Mouse (Mus musculus) left cerebral cortex, postnatal 25 days (tissue): ENCODE data around the gene Adcy9. TPM values are rescaled to one million over a fixed set of nuclear protein-coding genes. Genes with fewer than 3 reads are reported as not detected.
"Not testable (repeated sequence)": the region's sequence is repeated elsewhere in the genome, so short reads cannot be mapped to it uniquely, and the experiment has no call there.

Experiments
- DNase-seq, 2 experiments: peaks; one replicate each; pipeline ENCODE4 v3.0.0; 2022; ENCODE audit warnings: low spot score in 2 of 2, mixed read lengths in 1 of 2
- intact Hi-C: fragments of 180-260 bp; cut with DNase I; formaldehyde crosslinking; loops from one replicate; pipeline ENCODE4 v1.15.1; 2025
- total RNA-seq, 2 experiments: library from RNA; stranded (reverse); gene quantifications; 2 replicates each; pipeline ENCODE4 v1.2.3; 2021

Gene Adcy9
- total RNA-seq, 2 experiments from 2014 or later: 66.7 to 67.7 TPM

DNA sequence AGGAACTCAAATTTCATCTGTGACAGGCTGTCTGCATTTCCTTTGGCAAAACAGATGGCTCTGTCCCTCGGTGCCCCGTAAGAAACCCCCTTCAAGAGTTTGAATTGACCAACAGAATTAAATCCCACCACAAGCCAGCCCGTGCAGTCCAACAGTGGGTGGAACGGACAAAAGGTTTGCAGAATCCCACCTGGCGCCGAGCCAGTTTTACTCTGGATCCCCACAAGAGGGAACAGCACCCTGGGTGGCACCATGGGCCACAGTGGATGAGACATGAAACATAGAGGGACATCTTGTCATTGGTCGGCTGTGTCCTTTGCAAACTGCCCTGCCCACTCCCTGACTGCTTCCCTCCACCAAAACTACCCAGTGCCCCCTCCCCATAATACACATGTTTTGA, 133.7 kb downstream of the Adcy9 start:
- intact Hi-C loops: no loop called here
- no peak for DNase-seq

DNA sequence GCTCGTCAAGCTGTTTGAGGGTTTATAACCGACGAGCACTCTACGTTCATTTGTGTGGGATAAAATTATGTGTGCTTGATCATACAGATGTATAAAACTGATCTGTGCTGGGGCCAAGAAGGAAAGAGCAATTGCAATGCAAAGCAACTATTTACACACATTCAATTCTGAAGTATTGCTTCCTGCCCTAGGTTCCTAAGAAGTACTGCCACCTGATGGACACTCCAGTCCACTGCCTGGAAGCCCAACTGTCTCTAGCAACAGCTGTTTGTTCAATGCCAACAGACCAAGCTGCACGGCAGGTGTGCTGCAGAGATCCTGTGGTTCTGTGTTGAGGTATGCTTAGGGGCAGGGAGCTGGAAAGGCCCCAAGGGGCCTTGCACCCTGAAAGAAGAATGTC, 135.0 kb downstream of the Adcy9 start:
- no peak for DNase-seq
- intact Hi-C loops: no loop called here

DNA sequence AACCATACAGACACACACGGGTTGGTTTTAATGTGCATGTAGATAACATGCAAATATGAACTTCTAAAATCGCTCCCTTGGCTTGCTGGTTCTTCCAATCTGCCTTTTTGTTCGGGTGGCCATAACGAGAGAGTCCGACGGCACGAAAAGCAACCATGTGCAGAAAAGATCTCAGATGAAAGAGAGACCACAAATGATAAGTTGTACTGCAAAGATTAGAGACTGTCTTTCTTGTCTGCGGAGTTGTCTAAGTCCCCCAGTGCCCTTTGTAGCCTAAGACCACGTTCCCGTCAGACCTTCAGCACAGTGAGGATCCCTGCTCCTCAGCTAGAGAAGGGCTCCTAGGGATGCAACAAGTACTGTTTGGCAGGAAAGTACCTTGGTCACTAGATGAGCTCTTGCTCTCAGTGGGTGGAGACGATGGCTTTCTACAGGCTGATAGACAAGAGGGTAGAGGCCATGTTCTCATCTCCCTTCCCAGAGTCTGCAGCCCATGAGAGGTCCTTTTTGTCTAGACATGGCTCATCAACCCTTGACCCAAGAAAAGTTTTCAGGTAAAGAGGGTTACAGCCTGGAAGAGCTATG, 136.9 kb downstream of the Adcy9 start:
- intact Hi-C loops: no loop called here
- no peak for DNase-seq

DNA sequence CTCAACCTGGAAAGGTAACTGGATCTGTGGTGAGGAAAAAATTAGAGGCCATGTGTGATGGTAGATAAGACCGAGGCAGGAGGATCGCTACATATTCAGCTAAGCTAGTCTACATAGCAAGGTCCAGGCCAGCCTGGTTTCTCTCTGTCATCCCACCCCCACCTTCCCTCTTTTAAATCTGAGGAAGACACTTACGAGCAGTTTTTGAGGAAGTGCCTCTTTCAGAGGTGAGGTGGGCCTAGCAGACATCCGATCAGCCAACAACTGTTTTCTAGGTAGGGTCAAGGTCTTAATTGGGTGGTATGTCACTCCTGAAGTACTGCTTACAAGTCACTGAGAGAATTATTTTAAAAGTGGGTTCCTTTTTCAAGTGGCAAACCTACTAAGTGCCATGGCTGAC, 138.8 kb downstream of the Adcy9 start:
- intact Hi-C loops: no loop called here
- no peak for DNase-seq

DNA sequence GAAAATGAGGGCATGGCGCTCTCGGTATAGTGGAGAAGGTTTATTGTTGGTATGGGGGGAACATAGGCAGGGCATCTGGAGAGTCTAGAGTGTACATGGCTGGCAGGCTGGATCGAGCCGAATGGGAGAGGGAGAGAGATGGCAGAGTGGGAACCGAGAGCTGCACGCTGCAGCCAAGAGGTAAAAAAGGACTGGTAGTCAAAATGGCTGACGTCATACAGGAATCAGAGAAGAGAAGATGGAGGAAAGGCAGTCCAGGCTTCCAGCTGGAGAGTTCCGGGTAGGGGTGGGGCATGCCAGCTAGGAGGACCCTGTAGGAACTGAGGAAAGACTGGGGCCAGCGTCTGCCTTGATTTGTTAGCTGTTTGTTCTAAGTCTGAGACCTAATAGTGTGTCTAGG, 139.3 kb downstream of the Adcy9 start:
- peak in 1 of 2 experiments; percentile 45 for DNase-seq
- intact Hi-C loops: no loop called here

DNA sequence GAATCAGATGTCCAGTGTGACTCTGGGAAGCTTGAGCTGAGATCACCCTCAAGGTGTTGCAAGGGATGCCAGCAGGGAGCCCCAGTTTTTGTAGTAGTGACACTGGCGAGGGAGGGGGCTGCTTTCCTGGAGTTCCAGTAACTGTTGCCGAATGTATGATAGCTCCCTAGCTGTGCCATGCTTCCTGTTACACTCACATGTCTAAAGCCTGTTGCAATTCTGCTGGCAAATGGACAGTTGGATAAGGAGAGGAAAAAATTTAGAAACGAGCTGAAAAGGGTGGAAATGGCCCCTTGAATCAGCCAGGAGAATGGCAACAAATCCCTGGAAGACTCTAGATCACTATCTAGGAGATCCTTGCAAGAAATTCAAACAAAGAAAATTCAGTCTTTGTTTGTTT, 140.7 kb downstream of the Adcy9 start:
- DNase-seq: no peak
- intact Hi-C loops: no loop called here

DNA sequence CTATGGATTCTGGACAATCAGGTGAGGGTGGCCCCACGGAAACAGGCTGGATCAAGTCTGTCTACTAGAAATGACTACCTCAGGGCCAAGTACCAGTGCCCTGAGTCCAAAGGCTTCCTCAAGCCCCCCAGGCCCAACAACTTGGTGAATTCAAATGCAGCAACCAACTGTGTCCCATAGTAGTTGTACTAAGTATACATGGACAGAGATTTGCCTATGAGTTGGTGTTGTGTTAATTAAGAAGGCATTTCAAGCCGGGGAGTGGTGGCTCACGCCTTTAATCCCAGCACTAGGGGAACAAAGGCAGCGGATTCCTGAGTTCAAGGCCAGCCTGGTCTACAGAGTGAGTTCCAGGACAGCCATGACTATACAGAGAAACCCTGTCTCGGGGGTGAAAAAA, 143.7 kb downstream of the Adcy9 start:
- intact Hi-C loops: no loop called here
- DNase-seq: no peak

DNA sequence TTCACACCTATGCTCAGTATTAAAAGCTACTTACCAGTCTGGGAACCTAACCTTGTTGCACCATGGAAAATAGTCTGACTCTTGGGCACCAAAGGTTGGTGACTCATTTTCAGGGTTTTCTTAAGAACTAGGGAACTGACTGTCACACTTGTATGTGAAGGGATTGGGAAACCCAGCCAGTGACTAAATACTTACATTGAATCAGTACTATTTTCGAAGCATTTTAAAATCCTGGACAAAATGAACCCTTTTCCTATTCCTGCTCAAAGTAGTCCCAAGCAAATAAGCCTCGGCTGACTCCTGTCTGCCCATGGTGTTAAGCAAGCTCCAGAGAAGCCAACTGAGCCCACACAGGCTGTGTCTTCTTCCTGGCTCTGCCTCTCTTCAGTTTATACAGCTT, 144.1 kb downstream of the Adcy9 start:
- intact Hi-C loops: no loop called here
- peak in 1 of 2 experiments; percentile 33 for DNase-seq

DNA sequence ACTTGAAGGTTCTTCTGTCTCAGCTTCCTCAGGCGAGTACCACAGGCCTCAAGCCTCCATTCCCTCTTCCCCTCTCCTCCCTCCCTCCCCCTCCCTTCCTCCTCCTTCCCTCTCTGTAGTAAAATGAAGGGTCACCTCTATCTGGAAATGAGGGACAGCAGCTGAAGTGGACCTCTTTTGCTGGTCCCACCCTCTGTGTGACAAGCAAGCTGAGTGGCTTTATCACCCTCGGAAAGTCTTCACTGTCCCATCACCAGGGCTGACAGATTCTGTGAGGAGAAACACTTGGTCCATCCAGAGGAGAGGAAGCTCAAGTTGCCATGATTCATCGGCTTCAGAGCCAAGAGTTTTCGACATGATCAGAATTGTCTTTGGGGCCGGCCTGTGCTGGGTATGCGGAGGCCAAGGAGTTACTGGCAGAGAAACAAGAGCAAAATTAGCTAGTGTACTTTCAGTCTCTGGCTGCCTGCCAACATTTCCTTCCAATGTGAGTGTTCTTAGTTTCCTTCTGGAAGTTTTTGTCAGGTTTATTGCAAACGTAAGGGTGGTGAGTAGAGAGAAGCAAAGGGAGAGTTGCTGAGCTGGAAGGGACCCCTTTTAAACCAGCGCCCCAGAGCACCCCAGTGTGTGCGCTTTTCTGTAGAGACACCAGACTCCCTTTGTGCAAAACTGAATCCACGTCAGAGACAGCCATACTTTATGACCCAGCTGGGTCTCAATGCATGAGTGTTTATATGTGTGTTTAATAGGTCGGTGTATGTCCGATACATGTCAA, 146.4 kb downstream of the Adcy9 start:
- intact Hi-C loops: no loop called here

DNA sequence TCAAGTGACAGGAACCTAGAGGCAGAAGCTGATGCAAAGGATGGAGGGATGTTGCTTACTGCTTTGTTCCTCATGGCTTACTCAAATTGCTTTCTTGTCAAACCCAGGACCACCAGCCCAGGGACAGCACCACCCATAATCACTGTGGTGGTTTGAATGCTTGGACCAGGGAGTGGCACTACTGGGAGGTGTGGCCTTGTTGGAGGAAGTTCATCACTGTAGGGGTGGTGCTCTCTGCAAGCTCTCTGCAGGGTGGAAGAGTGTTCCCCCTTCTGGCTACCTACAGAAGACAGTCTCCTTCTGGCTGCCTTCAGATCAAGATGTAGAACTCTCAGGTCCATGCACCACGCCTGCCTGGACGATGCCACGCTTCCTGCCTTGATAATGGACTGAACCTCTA, 148.0 kb downstream of the Adcy9 start:
- DNase-seq: no peak
- intact Hi-C loops: no loop called here

More for the DNA sequence above, 146.4 kb downstream of the Adcy9 start:
- peak; percentile 75 to 90 for DNase-seq

DNA sequence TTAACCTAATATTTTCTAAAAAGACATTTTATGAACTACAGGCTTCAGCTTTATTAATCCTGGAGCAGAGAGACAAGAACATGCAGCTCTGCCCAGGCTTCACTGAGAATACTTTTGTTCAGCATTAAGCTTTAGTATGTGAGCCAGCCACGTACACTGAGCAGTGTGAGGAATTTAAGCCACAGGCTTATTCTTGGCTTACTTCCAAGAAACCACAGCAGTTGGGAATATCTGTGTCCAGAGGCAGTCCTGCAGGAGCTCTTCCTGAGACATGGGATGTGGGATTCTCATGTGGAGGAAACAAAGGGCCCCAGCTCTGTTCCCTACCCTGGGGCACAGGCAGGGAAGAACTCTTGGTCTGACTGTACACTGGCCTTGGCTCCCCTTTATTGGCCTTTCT, 149.4 kb downstream of the Adcy9 start:
- DNase-seq: no peak
- intact Hi-C loops: no loop called here

DNA sequence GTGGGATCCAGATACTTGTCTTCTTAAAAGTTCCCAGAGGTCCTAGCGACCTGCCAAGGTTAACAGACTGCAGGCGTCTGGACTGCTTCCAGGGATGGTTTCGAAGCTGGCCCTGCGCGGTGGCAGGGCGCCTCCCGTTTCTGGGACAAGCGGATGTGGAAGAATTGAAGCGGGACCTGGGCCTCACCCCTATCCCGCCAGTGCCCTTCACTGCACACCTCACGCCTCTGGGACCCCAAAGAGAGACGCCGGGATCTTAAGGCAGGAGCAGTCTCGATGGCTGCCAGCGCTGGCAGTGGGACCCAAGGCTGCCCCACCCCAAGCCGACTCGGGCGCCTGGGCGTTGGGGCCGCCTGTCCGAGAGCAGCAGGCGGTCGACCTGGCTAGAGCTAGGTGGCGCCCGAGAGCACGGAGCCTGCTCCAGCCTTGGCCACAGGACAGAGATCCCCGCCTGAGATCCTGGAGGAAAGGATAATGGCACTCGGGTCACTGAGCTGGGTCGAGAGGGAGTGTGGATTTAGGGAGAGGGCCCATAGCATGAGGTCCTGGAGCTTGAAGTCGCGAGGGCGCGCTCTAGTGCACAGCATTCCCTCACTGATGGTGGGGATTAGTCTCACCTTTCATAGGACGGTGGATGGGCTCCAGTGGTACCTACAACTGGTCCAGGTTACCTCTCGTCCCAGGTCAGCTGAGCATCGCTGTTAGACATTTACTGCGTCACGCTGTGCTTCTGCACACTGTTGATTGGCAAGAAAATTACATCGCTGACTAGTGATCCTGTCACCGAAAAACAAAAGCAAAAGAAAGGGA, 152.2 kb downstream of the Adcy9 start:
- intact Hi-C loops: no loop called here

DNA sequence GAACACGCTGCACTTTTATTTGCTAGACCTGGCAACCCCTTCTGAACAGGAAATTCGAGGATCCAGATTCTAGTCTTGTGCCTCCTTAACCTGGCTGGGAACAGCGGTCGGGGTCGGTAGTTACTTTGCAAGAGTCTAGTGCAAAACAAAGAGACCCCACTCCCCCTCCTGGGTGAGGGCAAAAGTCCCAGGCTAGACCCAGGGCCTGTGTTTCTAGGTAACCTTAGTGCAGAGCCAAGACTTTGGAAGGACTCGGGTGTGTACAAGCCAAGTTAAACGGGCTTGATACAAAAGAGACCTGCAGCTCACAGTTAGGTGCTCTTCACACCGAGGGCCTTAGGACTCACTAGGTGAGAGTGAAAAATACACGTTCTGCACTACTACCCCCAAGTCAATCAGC, 152.8 kb downstream of the Adcy9 start:
- intact Hi-C loops: no loop called here
- DNase-seq: no peak

More for the DNA sequence above, 152.2 kb downstream of the Adcy9 start:
- peak; percentile 55 to 67 for DNase-seq

DNA sequence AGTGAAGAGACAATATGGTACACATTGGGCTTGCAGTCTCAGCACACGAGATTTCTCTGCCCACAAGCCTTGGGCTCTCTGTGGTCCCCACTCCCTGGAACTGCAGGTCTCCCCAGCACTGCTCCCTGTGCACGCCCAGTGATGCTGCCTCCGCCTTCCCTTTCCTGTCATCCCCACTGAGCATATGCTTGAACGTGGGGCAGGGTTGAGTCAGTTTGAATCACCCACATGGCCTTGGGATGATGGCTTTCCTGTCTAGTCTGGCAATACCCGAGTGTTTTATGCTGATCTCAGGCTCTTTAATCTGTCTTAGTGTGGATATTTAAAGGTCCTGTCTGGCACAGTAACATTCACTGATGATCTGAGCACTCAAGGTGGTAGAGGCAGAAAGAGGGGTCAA, 154.9 kb downstream of the Adcy9 start:
- DNase-seq: no peak
- intact Hi-C loops: no loop called here

DNA sequence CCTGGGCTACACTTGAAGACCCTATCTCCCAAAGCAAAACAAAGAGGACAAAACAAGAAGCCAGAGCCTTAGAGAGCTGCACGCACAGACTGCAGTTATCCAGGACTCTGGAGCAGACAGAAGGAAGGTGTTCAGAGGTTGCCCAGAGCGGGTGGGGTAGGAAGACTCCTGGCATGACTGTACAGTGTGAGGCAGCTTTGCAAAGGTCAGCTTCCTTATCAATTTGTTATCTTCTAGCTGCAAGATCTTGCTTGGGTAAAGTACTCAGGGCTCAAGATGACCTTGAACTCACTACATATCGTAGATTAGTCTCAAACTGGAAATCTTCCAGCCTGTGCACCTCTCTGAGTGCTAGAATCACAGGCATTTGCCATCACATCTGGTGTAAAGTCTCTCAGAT, 156.8 kb downstream of the Adcy9 start:
- intact Hi-C loops: loop anchor here (5.0 kb wide), 1 partner anchor 36 kb away; no protein-coding TSS in a partner anchor
- DNase-seq: no peak

DNA sequence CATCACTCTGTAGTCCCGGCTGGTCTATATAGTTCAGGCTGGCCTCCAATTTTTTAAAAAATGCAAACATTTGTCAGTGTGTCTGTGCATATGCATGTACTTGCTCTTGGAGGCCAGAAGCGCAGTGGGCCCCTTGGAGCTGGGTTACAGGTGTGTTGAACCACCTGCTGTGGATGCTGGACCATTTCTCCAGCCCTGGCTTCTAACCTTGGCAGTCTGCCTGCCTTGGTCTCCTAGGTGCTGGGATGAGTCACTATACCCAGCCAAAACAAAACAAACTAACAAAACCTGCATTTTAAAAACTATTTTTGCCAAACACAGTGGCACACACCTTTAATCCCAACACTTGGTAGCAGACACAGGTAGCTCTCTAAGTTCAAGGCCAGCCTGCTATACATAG, 162.8 kb downstream of the Adcy9 start:
- intact Hi-C loops: no loop called here
- DNase-seq: no peak

DNA sequence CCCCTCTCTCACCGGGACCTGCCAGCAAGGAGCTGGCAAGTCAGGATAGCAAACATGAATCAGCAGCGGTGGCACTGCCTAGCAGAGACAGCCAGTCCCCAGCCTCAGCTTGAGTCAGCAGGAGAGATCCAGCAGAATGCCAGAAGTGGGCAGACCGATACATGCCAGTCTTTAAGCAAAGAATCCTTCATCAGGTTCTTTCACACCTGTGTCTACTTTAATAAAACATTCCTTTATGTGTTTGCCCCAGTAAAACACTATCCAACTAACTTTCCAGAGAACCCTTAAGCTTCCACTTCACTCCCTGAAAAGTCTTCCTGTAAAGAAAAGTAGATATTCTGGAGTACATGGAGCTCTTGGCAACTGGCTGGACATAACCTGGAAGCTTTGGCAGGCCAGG, 171.5 kb downstream of the Adcy9 start:
- intact Hi-C loops: no loop called here
- DNase-seq: no peak

DNA sequence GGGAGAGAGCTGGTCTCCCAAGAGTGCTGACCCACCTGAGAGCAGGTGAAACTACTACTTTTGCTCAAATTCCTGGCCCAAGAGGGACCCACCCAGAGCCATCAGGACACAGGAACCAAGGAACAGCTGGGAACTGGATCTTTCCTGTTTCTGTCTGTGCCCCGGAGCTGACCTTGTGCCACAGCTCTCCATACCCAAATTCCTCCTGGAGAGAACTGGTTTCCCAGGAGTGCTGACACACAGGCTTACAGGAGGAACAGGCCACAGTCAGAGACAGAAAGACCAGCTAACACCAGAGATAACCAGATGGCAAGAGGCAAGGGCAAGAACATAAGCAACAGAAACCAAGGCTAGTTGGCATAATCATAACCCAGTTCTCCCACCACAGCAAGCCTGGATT, 175.1 kb downstream of the Adcy9 start:
- intact Hi-C loops, DNase-seq: not testable (repeated sequence)
